Mouse (Mus musculus): ENCODE results near the gene Olfr1047.
"Not testable (repeated sequence)": the region's sequence is repeated elsewhere in the genome, so short reads cannot be mapped to it uniquely, and the experiment has no call there.

Olfr1047 gene

DNA sequence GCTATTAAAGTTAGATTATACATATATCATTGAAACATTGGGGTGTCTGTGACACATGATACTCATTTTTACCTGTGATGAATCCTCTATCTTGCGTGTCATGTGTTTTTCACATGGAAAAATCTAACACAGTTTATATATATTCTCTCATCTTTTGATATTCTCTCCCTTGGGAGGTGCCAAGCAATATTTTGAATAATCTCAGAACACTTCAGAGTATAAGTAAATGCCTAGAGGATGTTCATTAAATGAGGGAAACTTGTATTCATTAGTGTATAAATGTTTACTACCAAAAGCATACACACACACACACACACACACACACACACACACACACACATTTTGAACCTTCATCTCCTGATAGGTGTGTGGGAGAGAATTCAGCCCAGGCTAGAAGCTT, at the start of gene Olfr1047:
Gene Olfr1047 (minus strand): TSS at position 101 of the 400 bp plus-strand sequence.
- in situ Hi-C loops (cut with MboI; ENCODE audit: unreplicated experiment in 2 of 2), result no loop called here

DNA sequence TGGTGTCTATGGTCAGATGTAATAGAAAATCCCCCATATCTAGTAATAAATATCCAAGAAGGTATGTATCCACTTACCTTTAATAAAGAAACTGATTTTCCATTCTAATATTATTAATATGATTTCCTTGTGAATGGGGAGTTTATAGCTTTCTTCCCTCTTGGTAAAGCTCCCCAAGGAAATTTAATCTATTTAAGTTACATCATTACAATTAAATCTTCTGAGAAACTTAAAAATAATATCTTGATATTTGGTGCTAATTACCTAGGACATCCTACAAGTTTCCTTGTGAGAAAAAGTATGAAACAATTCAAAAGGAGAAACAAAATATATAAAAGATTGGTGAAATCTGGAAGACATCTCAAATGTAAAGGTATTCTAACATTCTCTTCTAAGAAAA, 47.8 kb upstream of the Olfr1047 start, which contains the start of gene Olfr1051:
Gene Olfr1051 (minus strand): TSS at position 101 of the 400 bp plus-strand sequence.
- in situ Hi-C loops (cut with MboI; ENCODE audit: unreplicated experiment in 2 of 2), result not testable (repeated sequence)

DNA sequence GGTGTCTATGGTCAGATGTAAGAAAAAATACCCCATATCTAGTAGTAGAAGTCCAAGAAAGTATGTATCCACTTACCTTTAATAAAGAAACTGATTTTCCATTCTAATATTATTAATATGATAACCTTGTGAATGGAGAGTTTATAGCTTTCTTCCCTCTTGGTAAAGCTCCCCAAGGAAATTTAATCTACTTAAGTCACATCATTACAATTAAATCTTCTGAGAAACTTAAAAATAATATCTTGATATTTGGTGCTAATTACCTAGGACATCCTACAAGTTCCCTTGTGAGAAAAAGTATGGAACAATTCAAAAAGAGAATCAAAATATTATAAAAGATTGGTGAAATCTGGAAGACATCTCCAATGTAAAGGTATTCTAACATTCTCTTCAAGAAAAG, 27.0 kb upstream of the Olfr1047 start, which contains the start of gene Olfr1049:
Gene Olfr1049 (minus strand): TSS at position 101 of the 400 bp plus-strand sequence.
- in situ Hi-C loops (cut with MboI; ENCODE audit: unreplicated experiment in 2 of 2), result not testable (repeated sequence)

DNA sequence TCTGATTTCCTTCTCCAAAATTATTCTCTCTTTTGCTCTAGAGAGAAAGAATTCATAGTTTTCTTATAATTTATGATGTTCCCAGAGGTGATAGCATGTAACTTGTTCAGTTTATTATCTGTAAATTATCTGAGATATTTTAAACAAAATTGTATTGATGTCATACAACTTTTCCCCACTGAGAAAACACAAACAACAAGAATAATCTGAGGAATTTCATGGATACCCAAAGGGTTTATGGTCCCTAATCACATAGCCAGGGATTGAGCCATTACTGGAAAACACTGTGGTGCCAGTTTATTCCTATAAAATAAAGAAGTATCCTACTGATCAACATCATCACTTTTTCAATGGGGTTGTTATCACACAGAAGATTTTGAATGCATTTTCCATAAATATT, 9.0 kb upstream of the Olfr1047 start, which contains the start of gene Olfr1048:
Gene Olfr1048 (minus strand): TSS at position 101 of the 400 bp plus-strand sequence.
- in situ Hi-C loops (cut with MboI; ENCODE audit: unreplicated experiment in 2 of 2), result no loop called here

GRCm38 (mm10) chr2:86219214-86219613, 12.0 kb downstream of the Olfr1047 start, which contains the start of gene Olfr1046:
TSS of gene Olfr1046 (minus strand) at chr2:86219314.
- in situ Hi-C loops (cut with MboI; ENCODE audit: unreplicated experiment in 2 of 2), result no loop called here

DNA sequence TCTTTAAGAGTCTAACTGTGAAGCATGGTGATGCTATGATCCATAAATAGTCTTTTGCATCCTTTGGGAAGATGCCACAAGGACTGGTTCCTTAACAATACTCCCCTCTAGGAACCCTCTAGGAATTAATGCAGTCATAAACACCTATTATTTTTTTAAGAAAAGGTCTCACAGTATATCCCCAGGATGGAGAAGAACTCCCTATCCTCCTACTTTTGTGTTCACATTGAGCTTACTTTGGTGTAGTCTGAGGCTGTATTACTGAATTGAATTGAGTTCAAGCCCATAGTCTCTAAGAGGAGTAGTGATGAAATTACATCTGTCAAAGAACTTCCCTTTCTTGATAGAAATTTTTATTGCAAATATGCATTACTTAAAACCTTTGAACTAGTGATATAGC, 28.3 kb downstream of the Olfr1047 start, which contains the start of gene Olfr1045:
Gene Olfr1045 (minus strand): TSS at position 101 of the 400 bp plus-strand sequence.
- in situ Hi-C loops (cut with MboI; ENCODE audit: unreplicated experiment in 2 of 2), result no loop called here

- in situ Hi-C loops (cut with MboI; ENCODE audit: unreplicated experiment in 2 of 2), result no loop called here
These were observed 35.3 kb downstream of the Olfr1047 start for GRCm38 (mm10) chr2:86195863-86196262.

- in situ Hi-C loops (cut with MboI; ENCODE audit: unreplicated experiment in 2 of 2), result no loop called here
These were observed 45.6 kb downstream of the Olfr1047 start, which contains the start of gene Olfr52 for GRCm38 (mm10) chr2:86185583-86185982. TSS of gene Olfr52 (minus strand) at chr2:86185683.

GRCm38 (mm10) chr2:86179950-86180349, 51.3 kb downstream of the Olfr1047 start:
- in situ Hi-C loops (cut with MboI; ENCODE audit: unreplicated experiment in 2 of 2), result no loop called here

DNA sequence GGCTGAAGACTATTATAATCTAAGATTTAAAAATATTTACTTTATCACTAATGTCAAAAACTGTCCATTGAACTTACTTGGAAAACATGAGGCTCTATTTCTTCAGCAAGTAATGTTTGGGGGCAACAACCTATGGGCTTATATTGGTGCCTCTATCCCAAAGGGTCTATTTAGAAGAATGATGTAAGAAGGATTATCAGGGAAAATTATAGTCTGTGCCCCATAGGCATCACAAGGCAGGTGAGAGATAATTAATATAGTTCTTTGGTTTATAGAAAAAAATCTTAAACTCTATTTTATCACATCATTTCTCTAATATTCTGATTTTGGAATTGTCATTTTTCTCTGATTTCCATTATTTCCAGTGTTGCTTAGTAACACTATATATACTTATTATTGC, 53.5 kb downstream of the Olfr1047 start, which contains the start of gene Olfr1044:
Gene Olfr1044 (minus strand): TSS at position 101 of the 400 bp plus-strand sequence.
- in situ Hi-C loops (cut with MboI; ENCODE audit: unreplicated experiment in 2 of 2), result no loop called here

Data from v-Abl transformed pro-B cells (cell line).